14 mouse cellular contexts compared by ENCODE assay signal in genomic region chr1:137363561-137363960, GRCm38 (mm10).
"Had no signal": no experiment of that assay in that cellular context is flagged by ENCODE, and none has a peak within 500 bp of the region (broad histone marks: within the 10 kb centered on the region; RNA-seq: fewer than 3 reads in every experiment).

No protein-coding gene starts in this region.

- H3K4me1 ChIP-seq: kidney, embryonic 15.5 days; limb, embryonic 10.5 days; liver, embryonic 15.5 days; midbrain, embryonic 10.5 days; midbrain, embryonic 15.5 days; neural tube, embryonic 12.5 days; stomach, embryonic 15.5 days had no signal

- H3K4me3 ChIP-seq: kidney, embryonic 15.5 days; limb, embryonic 10.5 days; liver, embryonic 15.5 days; midbrain, embryonic 10.5 days; midbrain, embryonic 15.5 days; neural tube, embryonic 12.5 days; stomach, embryonic 15.5 days had no signal

- DNase-seq: kidney, adult 2 months; kidney, postnatal 14 days; layer of hippocampus, postnatal 36 days; lung, embryonic 14.5 days; lung, postnatal 10 days; lung, postnatal 4 days; thymus, postnatal 4 days had no signal

- H3K27ac ChIP-seq: kidney, embryonic 15.5 days; limb, embryonic 10.5 days; liver, embryonic 15.5 days; midbrain, embryonic 10.5 days; midbrain, embryonic 15.5 days; neural tube, embryonic 12.5 days; stomach, embryonic 15.5 days had no signal
